Mouse (Mus musculus): Measurements from ENCODE around the gene Hsh2d. TPM values are rescaled to one million over a fixed set of nuclear protein-coding genes. Genes with fewer than 3 reads are reported as not detected.

Gene Hsh2d
- polyA plus RNA-seq, 1 experiment, result not detected

DNA sequence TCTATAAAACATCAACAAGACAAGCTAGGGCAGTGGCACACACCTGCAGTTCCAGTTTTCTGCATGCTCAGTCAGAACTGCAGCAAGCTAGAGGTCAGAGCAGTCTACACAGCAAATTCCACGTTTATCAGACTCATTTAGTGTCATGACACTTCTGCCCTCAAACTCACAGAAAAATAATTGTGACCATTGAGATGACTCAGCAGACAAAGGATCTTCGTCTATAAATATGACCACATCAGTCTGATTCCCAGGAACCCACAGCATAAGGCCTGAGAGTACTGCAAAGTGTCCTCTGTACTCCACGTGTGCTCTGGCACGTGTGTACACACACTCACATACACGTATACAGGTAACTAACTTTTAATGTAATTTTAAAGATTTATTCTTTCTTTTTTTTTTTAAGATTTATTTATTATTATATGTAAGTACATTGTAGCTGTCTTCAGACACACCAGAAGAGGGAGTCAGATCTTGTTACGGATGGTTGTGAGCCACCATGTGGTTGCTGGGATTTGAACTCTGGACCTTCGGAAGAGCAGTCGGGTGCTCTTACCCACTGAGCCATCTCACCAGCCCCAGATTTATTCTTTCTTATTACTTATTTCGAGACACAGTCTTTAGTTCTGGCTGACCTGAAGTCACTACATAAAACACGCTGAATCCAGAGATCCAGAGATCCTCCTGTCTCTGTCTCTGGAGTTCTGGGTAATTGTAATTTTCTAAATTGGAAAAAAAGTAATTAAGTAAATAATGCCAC, 29.5 kb downstream of the Hsh2d start:
- peak overlapping the region; percentile 84 for H3ac ChIP-seq (ENCODE audit: control insufficient read depth, insufficient read length)
- H3K79me2 ChIP-seq (ENCODE audit: control insufficient read depth, insufficient read depth), result peaks cover 22% of the 10 kb centered on the region
- H3K4me3 ChIP-seq, result peak overlapping the region; percentile 74
- H3K27me3 ChIP-seq (ENCODE audit: control insufficient read depth, insufficient read depth, insufficient read length), result no peaks in the 10 kb centered on the region
- no peak for TF ChIP-seq E2F4 (IDR thresholded peaks at IDR 0.05; ENCODE audit: insufficient read depth)
- no peak for TF ChIP-seq MYOG (IDR thresholded peaks at IDR 0.05; ENCODE audit: control insufficient read depth in 1 of 3, insufficient read depth in 1 of 3, insufficient read length in 2 of 3, low read depth in 2 of 3)
- no peak for TF ChIP-seq MYOD1 (IDR thresholded peaks at IDR 0.05; ENCODE audit: control insufficient read depth in 1 of 3, insufficient read length in 2 of 3, low read depth in 2 of 3)
- no peak for TF ChIP-seq MAX (IDR thresholded peaks at IDR 0.05; ENCODE audit: low read depth)
- no peak for TF ChIP-seq TCF3 (IDR thresholded peaks at IDR 0.05; ENCODE audit: insufficient read length, low read depth)
- TF ChIP-seq REST (IDR thresholded peaks at IDR 0.05; ENCODE audit: insufficient read depth, insufficient read length), result no peak
- TF ChIP-seq POLR2AphosphoS2 (IDR thresholded peaks at IDR 0.05; ENCODE audit: insufficient read length, low read depth), result no peak
- H3K4me2 ChIP-seq (ENCODE audit: low read depth), result peak overlapping the region; percentile 74
- H3K36me3 ChIP-seq (ENCODE audit: control insufficient read depth, insufficient read depth), result peaks cover 3% of the 10 kb centered on the region

GRCm38 (mm10) chr8:72219541-72220363, 30.3 kb downstream of the Hsh2d start, which contains the start of gene Fam32a:
Gene Fam32a, plus strand, starts transcription at chr8:72219730.
- H3K36me3 ChIP-seq (ENCODE audit: control insufficient read depth, insufficient read depth), result peaks cover 3% of the 10 kb centered on the region
- H3K27me3 ChIP-seq (ENCODE audit: control insufficient read depth, insufficient read depth, insufficient read length), result no peaks in the 10 kb centered on the region
- H3K4me3 ChIP-seq, result peak within 1 kb of the TSS; percentile 74
- TF ChIP-seq USF1 (IDR thresholded peaks at IDR 0.05; ENCODE audit: low read depth), result peak; percentile 31
- TF ChIP-seq SRF (IDR thresholded peaks at IDR 0.05; ENCODE audit: control insufficient read depth, insufficient read length, low read depth), result no peak
- TF ChIP-seq TCF12 (IDR thresholded peaks at IDR 0.05; ENCODE audit: insufficient read depth, poor library complexity, severe bottlenecking), result no peak
- no peak for TF ChIP-seq TCF3 (IDR thresholded peaks at IDR 0.05; ENCODE audit: insufficient read length, low read depth)
- no peak for TF ChIP-seq MYOG (IDR thresholded peaks at IDR 0.05; ENCODE audit: control insufficient read depth in 1 of 3, insufficient read depth in 1 of 3, insufficient read length in 2 of 3, low read depth in 2 of 3)
- no peak for TF ChIP-seq MAX (IDR thresholded peaks at IDR 0.05; ENCODE audit: low read depth)
- TF ChIP-seq E2F4 (IDR thresholded peaks at IDR 0.05; ENCODE audit: insufficient read depth), result no peak
- TF ChIP-seq POLR2AphosphoS2 (IDR thresholded peaks at IDR 0.05; ENCODE audit: insufficient read length, low read depth), result peak; percentile 53
- TF ChIP-seq CEBPB (IDR thresholded peaks at IDR 0.05; ENCODE audit: insufficient read depth, poor library complexity, severe bottlenecking), result no peak
- TF ChIP-seq POLR2A (IDR thresholded peaks at IDR 0.05; ENCODE audit: insufficient read length, low read depth), result peak; percentile 65
- no peak for TF ChIP-seq REST (IDR thresholded peaks at IDR 0.05; ENCODE audit: insufficient read depth, insufficient read length)
- H3ac ChIP-seq (ENCODE audit: control insufficient read depth, insufficient read length), result peak within 1 kb of the TSS; percentile 84
- H3K79me2 ChIP-seq (ENCODE audit: control insufficient read depth, insufficient read depth), result peaks cover 22% of the 10 kb centered on the region
- peak within 1 kb of the TSS; percentile 95 for H3K4me2 ChIP-seq (ENCODE audit: low read depth)

- H3K4me3 ChIP-seq, result peak overlapping the region; percentile 74
- no peaks in the 10 kb centered on the region for H3K27me3 ChIP-seq (ENCODE audit: control insufficient read depth, insufficient read depth, insufficient read length)
- H3K79me2 ChIP-seq (ENCODE audit: control insufficient read depth, insufficient read depth), result peaks cover 22% of the 10 kb centered on the region
- no peak for TF ChIP-seq MAX (IDR thresholded peaks at IDR 0.05; ENCODE audit: low read depth)
- TF ChIP-seq TCF3 (IDR thresholded peaks at IDR 0.05; ENCODE audit: insufficient read length, low read depth), result no peak
- no peak for TF ChIP-seq SRF (IDR thresholded peaks at IDR 0.05; ENCODE audit: control insufficient read depth, insufficient read length, low read depth)
- no peak for TF ChIP-seq E2F4 (IDR thresholded peaks at IDR 0.05; ENCODE audit: insufficient read depth)
- TF ChIP-seq MYOG (IDR thresholded peaks at IDR 0.05; ENCODE audit: control insufficient read depth in 1 of 3, insufficient read depth in 1 of 3, insufficient read length in 2 of 3, low read depth in 2 of 3), result no peak
- no peak for TF ChIP-seq REST (IDR thresholded peaks at IDR 0.05; ENCODE audit: insufficient read depth, insufficient read length)
- TF ChIP-seq USF1 (IDR thresholded peaks at IDR 0.05; ENCODE audit: low read depth), result no peak
- no peak for TF ChIP-seq TCF12 (IDR thresholded peaks at IDR 0.05; ENCODE audit: insufficient read depth, poor library complexity, severe bottlenecking)
- TF ChIP-seq POLR2AphosphoS2 (IDR thresholded peaks at IDR 0.05; ENCODE audit: insufficient read length, low read depth), result no peak
- TF ChIP-seq CEBPB (IDR thresholded peaks at IDR 0.05; ENCODE audit: insufficient read depth, poor library complexity, severe bottlenecking), result no peak
- TF ChIP-seq POLR2A (IDR thresholded peaks at IDR 0.05; ENCODE audit: insufficient read length, low read depth), result no peak
- no peak for TF ChIP-seq MYOD1 (IDR thresholded peaks at IDR 0.05; ENCODE audit: control insufficient read depth in 1 of 3, insufficient read length in 2 of 3, low read depth in 2 of 3)
- peaks cover 3% of the 10 kb centered on the region for H3K36me3 ChIP-seq (ENCODE audit: control insufficient read depth, insufficient read depth)
- H3K4me2 ChIP-seq (ENCODE audit: low read depth), result peak overlapping the region; percentile 95
- no peak overlapping the region for H3ac ChIP-seq (ENCODE audit: control insufficient read depth, insufficient read length)
These were observed 31.3 kb downstream of the Hsh2d start for GRCm38 (mm10) chr8:72220758-72221157.

GRCm38 (mm10) chr8:72222656-72223055, 33.2 kb downstream of the Hsh2d start:
- H3K4me2 ChIP-seq (ENCODE audit: low read depth), result no peak overlapping the region
- no peaks in the 10 kb centered on the region for H3K27me3 ChIP-seq (ENCODE audit: control insufficient read depth, insufficient read depth, insufficient read length)
- peaks cover 3% of the 10 kb centered on the region for H3K36me3 ChIP-seq (ENCODE audit: control insufficient read depth, insufficient read depth)
- TF ChIP-seq MYOG (IDR thresholded peaks at IDR 0.05; ENCODE audit: control insufficient read depth in 1 of 3, insufficient read depth in 1 of 3, insufficient read length in 2 of 3, low read depth in 2 of 3), result no peak
- TF ChIP-seq POLR2AphosphoS2 (IDR thresholded peaks at IDR 0.05; ENCODE audit: insufficient read length, low read depth), result no peak
- no peak for TF ChIP-seq SRF (IDR thresholded peaks at IDR 0.05; ENCODE audit: control insufficient read depth, insufficient read length, low read depth)
- no peak for TF ChIP-seq TCF12 (IDR thresholded peaks at IDR 0.05; ENCODE audit: insufficient read depth, poor library complexity, severe bottlenecking)
- no peak for TF ChIP-seq USF1 (IDR thresholded peaks at IDR 0.05; ENCODE audit: low read depth)
- no peak for TF ChIP-seq E2F4 (IDR thresholded peaks at IDR 0.05; ENCODE audit: insufficient read depth)
- TF ChIP-seq MYOD1 (IDR thresholded peaks at IDR 0.05; ENCODE audit: control insufficient read depth in 1 of 3, insufficient read length in 2 of 3, low read depth in 2 of 3), result no peak
- no peak for TF ChIP-seq POLR2A (IDR thresholded peaks at IDR 0.05; ENCODE audit: insufficient read length, low read depth)
- no peak for TF ChIP-seq MAX (IDR thresholded peaks at IDR 0.05; ENCODE audit: low read depth)
- H3ac ChIP-seq (ENCODE audit: control insufficient read depth, insufficient read length), result no peak overlapping the region
- H3K4me3 ChIP-seq, result no peak overlapping the region
- peaks cover 22% of the 10 kb centered on the region for H3K79me2 ChIP-seq (ENCODE audit: control insufficient read depth, insufficient read depth)
